Mouse (Mus musculus): ENCODE data around the gene Gal3st2b.
"Not testable (repeated sequence)": the region's sequence is repeated elsewhere in the genome, so short reads cannot be mapped to it uniquely, and the experiment has no call there.

The Gal3st2b gene

DNA sequence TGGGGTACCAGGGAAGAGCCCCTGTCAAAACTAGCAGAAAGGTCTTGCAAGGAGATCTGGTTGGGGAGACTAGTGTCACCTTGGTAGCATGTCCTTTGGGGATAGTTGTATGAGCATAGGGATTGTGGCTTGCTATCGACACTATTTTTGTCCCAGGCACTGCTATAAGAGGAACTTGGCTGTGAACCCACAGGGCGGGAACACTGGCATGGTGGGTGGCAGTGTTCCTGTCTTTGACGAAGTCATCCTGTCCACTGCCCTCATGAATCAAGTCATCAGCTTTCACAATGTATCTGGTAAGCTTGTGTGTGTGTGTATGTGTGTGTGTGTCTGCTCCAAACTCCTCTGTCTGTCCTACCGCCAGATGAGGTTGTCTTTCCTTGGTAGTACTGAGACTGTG is 57.7 kb downstream of the Gal3st2b start:
- in situ Hi-C loops (cut with MboI, MseI): not testable (repeated sequence)

DNA sequence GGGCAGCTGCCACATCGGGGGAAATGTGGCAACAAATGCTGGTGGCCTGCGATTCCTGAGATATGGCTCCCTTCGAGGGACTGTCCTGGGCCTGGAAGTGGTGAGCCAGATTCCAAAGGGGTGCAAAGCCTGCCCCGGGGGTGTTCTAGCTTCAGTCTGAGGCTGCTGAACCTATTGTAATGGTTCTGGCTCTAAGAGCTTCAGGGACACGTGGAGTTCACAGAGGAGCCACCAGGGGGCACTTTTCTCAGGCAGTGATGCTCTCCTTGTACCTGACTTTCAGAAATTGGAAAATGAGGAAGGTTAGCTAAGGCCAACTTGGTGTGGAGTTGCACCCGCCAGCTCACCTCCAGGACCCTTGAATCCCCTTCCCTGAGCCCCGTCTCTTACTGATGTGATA is 60.2 kb downstream of the Gal3st2b start:
- in situ Hi-C loops (cut with MboI, MseI): not testable (repeated sequence)

DNA sequence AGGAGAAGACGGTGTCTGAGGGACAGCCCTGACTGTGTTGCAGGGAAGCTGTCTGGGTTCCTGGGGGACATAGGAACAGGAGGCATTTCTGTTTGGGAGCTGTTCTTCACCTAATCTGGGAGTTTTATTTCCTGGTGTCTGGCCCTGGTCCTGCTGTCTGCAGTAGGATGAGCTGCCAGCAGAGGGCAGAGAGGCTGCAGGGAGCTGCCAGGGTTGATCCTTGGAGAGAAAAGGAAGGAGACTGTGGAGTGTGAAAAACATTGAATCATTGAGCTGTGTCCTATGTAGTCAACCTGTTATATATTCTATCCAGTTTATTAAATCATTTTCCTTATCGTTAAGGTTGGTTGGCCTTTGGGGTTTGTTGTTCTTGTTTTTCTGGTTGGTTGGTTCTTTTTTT is 62.8 kb downstream of the Gal3st2b start:
- in situ Hi-C loops (cut with MboI, MseI): loop anchor here in 1 of 2 experiments (5.0 to 10.0 kb wide), 2 partner anchors 94 to 134 kb away; no protein-coding TSS in a partner anchor

DNA sequence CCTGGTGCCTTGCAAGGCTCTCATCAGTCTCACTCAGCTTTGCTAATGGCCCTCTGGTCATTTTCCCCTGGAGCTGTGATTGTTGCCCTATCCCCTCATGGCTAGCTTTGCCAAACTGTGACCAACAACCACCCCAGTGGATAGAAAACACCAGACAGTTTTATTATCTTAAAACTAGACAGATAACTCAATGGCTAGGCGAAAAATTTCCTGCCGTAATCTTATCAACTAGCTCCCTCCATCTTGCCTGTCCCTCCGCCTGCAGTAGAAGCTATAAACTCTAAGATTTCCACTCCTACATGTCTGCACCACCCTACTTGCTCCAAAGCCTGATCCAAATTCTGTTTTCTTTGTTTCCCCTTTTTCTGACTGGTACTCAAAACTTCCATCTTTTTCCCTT is 68.1 kb downstream of the Gal3st2b start:
- in situ Hi-C loops (cut with MboI, MseI): loop anchor here (5.0 to 10.0 kb wide), 2 partner anchors 89 to 91 kb away; no protein-coding TSS in a partner anchor

DNA sequence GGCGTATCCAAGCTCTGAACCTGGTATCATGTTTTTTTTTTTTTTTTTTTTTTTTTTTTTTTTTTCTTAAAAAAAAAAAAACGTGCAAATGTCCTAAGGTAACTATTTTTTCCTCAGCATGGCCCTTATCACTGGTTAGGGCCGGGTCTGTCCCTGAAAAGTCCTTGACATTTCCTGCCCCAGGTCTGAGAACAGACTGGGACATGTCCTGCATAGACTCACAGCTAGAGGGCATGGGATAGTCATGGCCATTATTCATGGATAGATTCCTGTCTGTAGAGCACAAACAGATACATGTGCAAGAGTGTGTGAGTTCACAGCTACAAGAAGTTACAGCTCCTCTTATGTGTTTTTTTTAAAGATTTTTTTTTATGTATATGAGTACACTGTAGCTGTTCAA is 70.7 kb downstream of the Gal3st2b start:
- in situ Hi-C loops (cut with MboI, MseI): loop anchor here (5.0 to 10.0 kb wide), 2 partner anchors 86 to 89 kb away; no protein-coding TSS in a partner anchor

DNA sequence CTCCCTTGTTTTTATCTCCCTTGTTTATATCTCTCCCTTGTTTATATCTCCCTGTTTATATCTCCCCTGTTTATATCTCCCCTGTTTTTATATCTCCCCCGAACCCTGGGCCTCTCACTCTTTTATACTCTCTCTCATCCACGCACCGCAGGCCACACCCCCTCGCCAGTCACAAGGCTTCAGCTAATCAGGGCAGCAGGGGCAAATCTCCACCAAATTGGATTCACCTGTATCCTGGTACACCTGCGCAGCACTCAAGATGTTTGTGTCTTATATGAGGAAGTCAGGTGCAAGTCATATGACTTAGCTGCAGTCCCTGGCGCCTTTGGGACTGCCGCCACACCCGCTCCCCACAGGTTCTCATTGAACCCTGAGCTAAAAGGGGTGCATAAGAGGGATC is 72.1 kb downstream of the Gal3st2b start, which contains the start of gene Gal3st2c:
Gene Gal3st2c, plus strand, starts transcription at position 301 of the 400 bp plus-strand sequence.
- in situ Hi-C loops (cut with MboI, MseI): loop anchor here (5.0 kb wide), 2 partner anchors 68 to 133 kb away; no protein-coding TSS in a partner anchor

DNA sequence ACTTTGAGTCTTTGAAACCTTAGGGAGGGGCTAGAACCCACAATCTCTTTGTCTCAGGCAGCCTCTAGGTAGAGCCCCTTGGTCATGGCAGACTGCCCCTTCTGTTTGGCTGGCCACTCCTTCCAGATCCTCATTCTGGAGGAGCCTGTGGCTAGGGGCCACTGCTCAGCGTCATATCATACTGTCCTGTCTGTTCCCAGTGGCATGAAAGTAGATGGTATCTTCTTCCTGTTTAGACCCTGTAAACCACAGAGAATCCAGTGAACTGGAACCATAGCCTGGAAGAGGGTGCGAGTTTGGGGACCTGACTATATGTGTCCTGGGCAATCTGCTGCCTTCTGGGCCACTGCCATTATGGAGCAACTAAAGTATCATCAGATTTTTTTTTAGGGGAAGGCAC is 73.0 kb downstream of the Gal3st2b start:
- in situ Hi-C loops (cut with MboI, MseI): loop anchor here (5.0 kb wide), 2 partner anchors 69 to 134 kb away; no protein-coding TSS in a partner anchor

DNA sequence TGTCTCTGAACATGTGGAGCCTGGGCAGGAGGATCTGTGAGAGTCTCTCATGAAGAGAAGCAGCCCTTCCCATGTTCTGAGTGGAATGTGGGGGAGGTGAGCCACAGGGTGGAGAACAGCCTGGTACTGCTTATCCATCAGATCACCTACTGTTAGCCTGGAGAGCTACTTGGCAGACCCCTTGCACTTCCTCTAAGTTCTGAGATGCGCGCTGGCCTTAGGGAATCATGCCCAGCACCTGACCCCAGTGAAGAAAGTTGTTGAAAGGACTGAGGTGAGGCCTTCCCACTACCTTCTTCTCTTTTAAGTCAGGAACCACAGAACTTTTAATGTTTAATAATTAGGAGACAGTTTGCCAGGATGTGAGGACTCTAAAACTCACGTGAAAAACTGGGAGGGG is 73.4 kb downstream of the Gal3st2b start:
- in situ Hi-C loops (cut with MboI, MseI): loop anchor here (5.0 kb wide), 2 partner anchors 69 to 134 kb away; no protein-coding TSS in a partner anchor

Data from T-helper 17 cell (primary cell).